Mouse (Mus musculus) kidney, postnatal 0 days (tissue): ENCODE measurements around the gene Mfsd2b. TPM values are rescaled to one million over a fixed set of nuclear protein-coding genes. Genes with fewer than 3 reads are reported as not detected.
"Not testable (repeated sequence)": the region's sequence is repeated elsewhere in the genome, so short reads cannot be mapped to it uniquely, and the experiment has no call there.

Experiments used
- ATAC-seq: fragments of 200-750 bp; cut with Nextera tagmentation; replicated peaks from 2 replicates; pipeline ENCODE4 v1.8.0; 2017; ENCODE audit warnings: low read depth, moderate number of reproducible peaks, moderate TSS enrichment, moderate library complexity; ENCODE audit not compliant: low FRiP score
- DNase-seq: peaks from one replicate; pipeline ENCODE4 v3.0.0-alpha.2; 2016; ENCODE audit warnings: low spot score
- H3K27ac ChIP-seq: fragments of 300-500 bp; sonication (generic); 2 replicates; pipeline ENCODE4 v1.5.1; 2014; ENCODE audit warnings: mild to moderate bottlenecking
- H3K27me3 ChIP-seq: fragments of 300-500 bp; sonication (generic); 2 replicates; pipeline ENCODE4 v1.6.1; 2014; ENCODE audit warnings: low read length, mixed read lengths; ENCODE audit not compliant: insufficient read depth
- H3K36me3 ChIP-seq: fragments of 300-500 bp; sonication (generic); 2 replicates; pipeline ENCODE4 v1.6.1; 2014; ENCODE audit warnings: low read length, mixed read lengths; ENCODE audit not compliant: insufficient read depth
- H3K4me1 ChIP-seq: fragments of 300-500 bp; sonication (generic); replicated peaks from 2 replicates; pipeline ENCODE4 v1.6.1; 2014; ENCODE audit warnings: antibody characterized with exemption, low read length, mixed read lengths; ENCODE audit not compliant: insufficient read depth
- H3K4me2 ChIP-seq: fragments of 300-500 bp; sonication (generic); 2 replicates; pipeline ENCODE4 v1.6.1; 2014; ENCODE audit warnings: mild to moderate bottlenecking, low read length, moderate library complexity, mixed read lengths
- H3K4me3 ChIP-seq: fragments of 300-500 bp; sonication (generic); replicated peaks from 2 replicates; pipeline ENCODE4 v1.5.1; 2014; ENCODE audit warnings: low read depth, low read length
- H3K9ac ChIP-seq: fragments of 300-500 bp; sonication (generic); 2 replicates; pipeline ENCODE4 v1.6.1; 2014; ENCODE audit warnings: low read depth, low read length
- H3K9me3 ChIP-seq: fragments of 300-500 bp; sonication (generic); replicated peaks from 2 replicates; pipeline ENCODE4 v1.6.1; 2016; ENCODE audit warnings: low read length, inconsistent platforms, mixed read lengths
- CTCF ChIP-seq: IDR thresholded peaks from 2 replicates; pipeline ENCODE4 v1.5.1; 2016; ENCODE audit warnings: antibody characterized with exemption, low read depth, mild to moderate bottlenecking, moderate library complexity
- WGBS: fragments of 180-500 bp; shearing (Covaris S2); extraction: QIAGEN DNeasy Blood & Tissue Kit; methylation state at CpG from one replicate; pipeline ENCODE4 v1.1.7; 2014; 5-methylcytosine and 5-hydroxymethylcytosine counted together
- polyA plus RNA-seq: library from polyadenylated mRNA; unstranded; fragments of >200 nt; fragmentation: Nextera tagmentation; extraction: Ambion mirVana; gene quantifications from 2 replicates; pipeline ENCODE4 v1.2.1, GENCODE M21; 2015

The Mfsd2b gene
- 0.38 and 0.41 TPM in 2 replicates for polyA plus RNA-seq

- no peaks in the 10 kb centered on the region for H3K27me3 ChIP-seq
- peak within 1 kb of the TSS; percentile 30 for H3K4me3 ChIP-seq
- 0 out of 2 replicates have a peak within 1 kb of the TSS, but pooled peaks have one; percentile 20 for H3K9ac ChIP-seq
- H3K27ac ChIP-seq, result no peak within 1 kb of the TSS
- ATAC-seq (peak; percentile 86), DNase-seq (peak; percentile 77)
- H3K9me3 ChIP-seq, result no peaks in the 10 kb centered on the region
- H3K4me1 ChIP-seq, result 0 out of 2 replicates have a peak, but pooled peaks cover 5% of the 10 kb centered on the region
- TF ChIP-seq CTCF, result no peak
- WGBS, result 2% methylated on average over 24 of the region's 24 CpGs
- no peaks in the 10 kb centered on the region for H3K36me3 ChIP-seq
- peak within 1 kb of the TSS; percentile 65 for H3K4me2 ChIP-seq
Measured at GRCm38 (mm10) chr12:4874161-4874927, at the start of gene Mfsd2b. Gene Mfsd2b, minus strand, starts transcription at chr12:4874359.

- H3K4me1 ChIP-seq, result peaks cover 9% of the 10 kb centered on the region; the same call in 1 of the 2 replicates
- no peak for TF ChIP-seq CTCF
- no peaks in the 10 kb centered on the region for H3K27me3 ChIP-seq
- H3K36me3 ChIP-seq, result no peaks in the 10 kb centered on the region
- H3K27ac ChIP-seq, result peak overlapping the region; percentile 96
- peak overlapping the region; percentile 100 for H3K4me3 ChIP-seq
- ATAC-seq (peak; percentile 65; the same call in 1 of the 2 replicates), DNase-seq (peak; percentile 77)
- under 1% methylated on average over 48 of the region's 48 CpGs for WGBS
- H3K4me2 ChIP-seq, result peak overlapping the region; percentile 72
- no peaks in the 10 kb centered on the region for H3K9me3 ChIP-seq
- peak overlapping the region; percentile 99 for H3K9ac ChIP-seq
Measured at GRCm38 (mm10) chr12:4917805-4918591, 43.8 kb upstream of the Mfsd2b start.

- DNase-seq (peak; percentile 95), ATAC-seq (peak; percentile 98)
- H3K36me3 ChIP-seq, result no peaks in the 10 kb centered on the region
- H3K27ac ChIP-seq, result peak within 1 kb of the TSS; percentile 96
- under 1% methylated on average over 82 of the region's 89 CpGs for WGBS
- TF ChIP-seq CTCF, result peak; percentile 99
- peak within 1 kb of the TSS; percentile 99 for H3K9ac ChIP-seq
- no peaks in the 10 kb centered on the region for H3K27me3 ChIP-seq
- peak within 1 kb of the TSS; percentile 72 for H3K4me2 ChIP-seq
- peak within 1 kb of the TSS; percentile 100 for H3K4me3 ChIP-seq
- H3K4me1 ChIP-seq, result peaks cover 9% of the 10 kb centered on the region; the same call in 1 of the 2 replicates
- H3K9me3 ChIP-seq, result no peaks in the 10 kb centered on the region
Measured at GRCm38 (mm10) chr12:4916994-4917804, 43.0 kb upstream of the Mfsd2b start, which contains the start of gene Atad2b. Gene Atad2b, plus strand, starts transcription at chr12:4917353.

DNA sequence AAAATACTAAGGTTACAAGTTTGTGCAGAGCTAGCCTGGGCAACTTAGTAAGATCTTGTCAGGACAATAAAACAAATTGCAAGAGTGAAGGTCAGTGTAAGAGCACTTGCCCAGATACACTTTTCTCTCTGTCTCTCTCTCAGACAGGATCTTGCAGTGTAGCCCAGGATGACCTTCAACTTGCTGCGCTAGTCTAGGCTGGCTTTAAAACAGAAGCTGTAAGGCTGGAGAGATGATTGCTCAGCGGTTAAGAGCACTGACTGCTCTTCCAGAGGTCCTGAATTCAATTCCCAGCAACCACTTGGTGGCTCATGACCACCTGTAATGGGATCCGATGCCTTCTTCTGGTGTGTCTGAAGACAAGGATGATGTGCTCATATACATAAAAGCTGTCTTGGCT lies 40.8 kb upstream of the Mfsd2b start:
- TF ChIP-seq CTCF, result no peak
- Histone ChIP-seq H3K27ac (no peak overlapping the region), H3K4me3 (no peak overlapping the region), H3K36me3 (no peaks in the 10 kb centered on the region), H3K4me2 (no peak overlapping the region), H3K4me1 (peaks cover 8% of the 10 kb centered on the region; the same call in 1 of the 2 replicates), H3K27me3 (no peaks in the 10 kb centered on the region), H3K9me3 (no peaks in the 10 kb centered on the region), H3K9ac (no peak overlapping the region)
- DNase-seq (no peak), ATAC-seq (no peak)
- WGBS, result 86% methylated on average over 3 of the region's 3 CpGs

- no peaks in the 10 kb centered on the region for H3K9me3 ChIP-seq
- no peak for TF ChIP-seq CTCF
- DNase-seq, result no peak
- no peak overlapping the region for H3K4me2 ChIP-seq
- H3K4me1 ChIP-seq, result peaks cover 4% of the 10 kb centered on the region; the same call in 1 of the 2 replicates
- 72% methylated on average over 3 of the region's 3 CpGs for WGBS
- no peaks in the 10 kb centered on the region for H3K27me3 ChIP-seq
- H3K9ac ChIP-seq, result no peak overlapping the region
- no peak overlapping the region for H3K27ac ChIP-seq
- no peaks in the 10 kb centered on the region for H3K36me3 ChIP-seq
- ATAC-seq, result no peak
- no peak overlapping the region for H3K4me3 ChIP-seq
Measured at GRCm38 (mm10) chr12:4914441-4914840, 40.3 kb upstream of the Mfsd2b start.

DNA sequence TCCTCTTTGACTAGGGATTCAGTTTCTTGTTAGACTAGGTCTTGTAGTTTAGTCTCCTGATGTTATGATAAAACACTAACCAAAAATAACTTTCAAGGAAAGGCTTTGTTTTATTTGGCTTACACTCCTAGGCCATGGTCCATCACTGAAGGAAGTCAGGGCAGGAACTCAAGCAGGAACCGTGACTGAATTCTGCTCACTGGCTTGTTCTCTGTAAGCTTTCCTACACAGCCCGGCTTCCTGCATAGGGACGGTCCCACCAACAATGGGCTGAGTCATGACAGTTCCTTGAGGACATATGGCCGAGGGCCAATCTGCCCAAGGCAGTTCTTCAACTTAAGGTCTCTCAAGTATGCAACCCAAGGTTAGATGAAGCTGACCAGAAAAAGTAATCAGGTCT lies 37.6 kb upstream of the Mfsd2b start:
- H3K27ac ChIP-seq, result no peak overlapping the region
- no peak for DNase-seq
- 77% methylated on average over 4 of the region's 4 CpGs for WGBS
- no peaks in the 10 kb centered on the region for H3K36me3 ChIP-seq
- H3K9me3 ChIP-seq, result no peaks in the 10 kb centered on the region
- no peak overlapping the region for H3K4me2 ChIP-seq
- no peak for TF ChIP-seq CTCF
- H3K4me3 ChIP-seq, result no peak overlapping the region
- no peaks in the 10 kb centered on the region for H3K4me1 ChIP-seq
- H3K9ac ChIP-seq, result no peak overlapping the region
- no peaks in the 10 kb centered on the region for H3K27me3 ChIP-seq
- ATAC-seq, result no peak

DNA sequence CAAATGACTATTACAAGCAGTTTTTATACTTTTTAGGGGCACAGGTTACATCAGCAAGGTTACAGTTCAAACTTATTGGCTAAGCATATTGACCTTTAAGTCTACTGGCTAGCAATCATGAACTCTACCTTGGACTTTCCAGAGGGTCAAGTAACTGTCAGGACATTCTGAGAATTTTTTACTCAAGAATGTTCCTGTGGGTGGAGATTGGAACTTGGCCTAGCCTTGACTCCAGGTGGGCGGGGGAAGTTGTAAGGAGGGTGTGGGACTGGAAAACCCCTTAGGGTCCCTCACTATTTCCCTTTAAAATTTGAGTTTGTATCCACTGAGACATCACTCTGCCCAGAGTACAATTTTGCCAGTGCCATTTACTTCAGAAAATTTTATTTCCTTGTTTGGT lies 36.3 kb upstream of the Mfsd2b start:
- H3K27me3 ChIP-seq, H3K9ac ChIP-seq, H3K4me2 ChIP-seq, DNase-seq, H3K27ac ChIP-seq, H3K4me1 ChIP-seq, H3K4me3 ChIP-seq, H3K36me3 ChIP-seq, H3K9me3 ChIP-seq, ATAC-seq: not testable (repeated sequence)
- 84% methylated on average over 1 of the region's 1 CpGs for WGBS
